Mouse (Mus musculus): ENCODE measurements around the gene Zfp704. TPM values are rescaled to one million over a fixed set of nuclear protein-coding genes. Genes with fewer than 3 reads are reported as not detected.

Gene Zfp704
- polyA plus RNA-seq, 1 experiment from 2014 or later = 12.6 TPM

GRCm38 (mm10) chr3:9608441-9608905, 1.4 kb downstream of the Zfp704 start:
- WGBS (ENCODE audit: missing documents) = 2% methylated on average over 16 of the region's 16 CpGs
- H3K27ac ChIP-seq = no peak overlapping the region
- H3K79me2 ChIP-seq (ENCODE audit: inconsistent target) = peaks cover 53% of the 10 kb centered on the region; the same call in 1 of the 2 replicates
- H3K4me3 ChIP-seq (ENCODE audit: inconsistent target) = peak overlapping the region; percentile 66
- no peaks in the 10 kb centered on the region for H3K36me3 ChIP-seq (ENCODE audit: inconsistent target)

GRCm38 (mm10) chr3:9607686-9608085, 2.2 kb downstream of the Zfp704 start:
- WGBS (ENCODE audit: missing documents) = 93% methylated on average over 5 of the region's 5 CpGs
- Histone ChIP-seq H3K79me2 (ENCODE audit: inconsistent target) (peaks cover 61% of the 10 kb centered on the region; the same call in 1 of the 2 replicates), H3K36me3 (ENCODE audit: inconsistent target) (no peaks in the 10 kb centered on the region), H3K27ac (no peak overlapping the region), H3K4me3 (ENCODE audit: inconsistent target) (peak overlapping the region; percentile 66; the same call in 1 of the 2 replicates)

GRCm38 (mm10) chr3:9605784-9606706, 3.8 kb downstream of the Zfp704 start:
- H3K27ac ChIP-seq = peak overlapping the region; percentile 4; the same call in 1 of the 2 replicates
- WGBS (ENCODE audit: missing documents) = 68% methylated on average over 10 of the region's 11 CpGs
- no peak overlapping the region for H3K4me3 ChIP-seq (ENCODE audit: inconsistent target)

GRCm38 (mm10) chr3:9604941-9605340, 4.9 kb downstream of the Zfp704 start:
- H3K36me3 ChIP-seq (ENCODE audit: inconsistent target) = no peaks in the 10 kb centered on the region
- H3K79me2 ChIP-seq (ENCODE audit: inconsistent target) = peaks cover 88% of the 10 kb centered on the region; the same call in 1 of the 2 replicates
- WGBS (ENCODE audit: missing documents) = 97% methylated on average over 7 of the region's 7 CpGs
- no peak overlapping the region for H3K27ac ChIP-seq
- H3K4me3 ChIP-seq (ENCODE audit: inconsistent target) = no peak overlapping the region

More at GRCm38 (mm10) chr3:9605784-9606706, 3.8 kb downstream of the Zfp704 start:
- no peaks in the 10 kb centered on the region for H3K36me3 ChIP-seq (ENCODE audit: inconsistent target)
- H3K79me2 ChIP-seq (ENCODE audit: inconsistent target) = peaks cover 77% of the 10 kb centered on the region; the same call in 1 of the 2 replicates

- peaks cover 99% of the 10 kb centered on the region; the same call in 1 of the 2 replicates for H3K79me2 ChIP-seq (ENCODE audit: inconsistent target)
- no peak overlapping the region for H3K27ac ChIP-seq
- WGBS (ENCODE audit: missing documents) = 95% methylated on average over 4 of the region's 4 CpGs
- H3K4me3 ChIP-seq (ENCODE audit: inconsistent target) = no peak overlapping the region
- H3K36me3 ChIP-seq (ENCODE audit: inconsistent target) = no peaks in the 10 kb centered on the region
These were observed 6.0 kb downstream of the Zfp704 start for GRCm38 (mm10) chr3:9603866-9604265.

GRCm38 (mm10) chr3:9600577-9600976, 9.3 kb downstream of the Zfp704 start:
- WGBS (ENCODE audit: missing documents) = 78% methylated on average over 6 of the region's 6 CpGs
- Histone ChIP-seq H3K4me3 (ENCODE audit: inconsistent target) (no peak overlapping the region), H3K27ac (no peak overlapping the region), H3K79me2 (ENCODE audit: inconsistent target) (peaks cover 100% of the 10 kb centered on the region; the same call in 1 of the 2 replicates), H3K36me3 (ENCODE audit: inconsistent target) (no peaks in the 10 kb centered on the region)

GRCm38 (mm10) chr3:9599738-9600410, 10.0 kb downstream of the Zfp704 start:
- 86% methylated on average over 10 of the region's 11 CpGs for WGBS (ENCODE audit: missing documents)
- Histone ChIP-seq H3K4me3 (ENCODE audit: inconsistent target) (no peak overlapping the region), H3K36me3 (ENCODE audit: inconsistent target) (no peaks in the 10 kb centered on the region), H3K27ac (no peak overlapping the region), H3K79me2 (ENCODE audit: inconsistent target) (peaks cover 94% of the 10 kb centered on the region; the same call in 1 of the 2 replicates)

GRCm38 (mm10) chr3:9598061-9598460, 11.8 kb downstream of the Zfp704 start:
- no peak overlapping the region for H3K4me3 ChIP-seq (ENCODE audit: inconsistent target)
- H3K36me3 ChIP-seq (ENCODE audit: inconsistent target) = no peaks in the 10 kb centered on the region
- 71% methylated on average over 3 of the region's 3 CpGs for WGBS (ENCODE audit: missing documents)
- H3K27ac ChIP-seq = no peak overlapping the region
- H3K79me2 ChIP-seq (ENCODE audit: inconsistent target) = peaks cover 94% of the 10 kb centered on the region; the same call in 1 of the 2 replicates

- Histone ChIP-seq H3K27ac (no peak overlapping the region), H3K36me3 (ENCODE audit: inconsistent target) (no peaks in the 10 kb centered on the region), H3K79me2 (ENCODE audit: inconsistent target) (peaks cover 94% of the 10 kb centered on the region; the same call in 1 of the 2 replicates), H3K4me3 (ENCODE audit: inconsistent target) (no peak overlapping the region)
- 57% methylated on average over 7 of the region's 7 CpGs for WGBS (ENCODE audit: missing documents)
These were observed 15.4 kb downstream of the Zfp704 start for GRCm38 (mm10) chr3:9594457-9594856.

- Histone ChIP-seq H3K27ac (no peak overlapping the region), H3K4me3 (ENCODE audit: inconsistent target) (no peak overlapping the region), H3K79me2 (ENCODE audit: inconsistent target) (peaks cover 94% of the 10 kb centered on the region; the same call in 1 of the 2 replicates), H3K36me3 (ENCODE audit: inconsistent target) (no peaks in the 10 kb centered on the region)
- 61% methylated on average over 2 of the region's 2 CpGs for WGBS (ENCODE audit: missing documents)
These were observed 16.1 kb downstream of the Zfp704 start for GRCm38 (mm10) chr3:9593832-9594231.

- no peak overlapping the region for H3K27ac ChIP-seq
- H3K4me3 ChIP-seq (ENCODE audit: inconsistent target) = no peak overlapping the region
- WGBS (ENCODE audit: missing documents) = 96% methylated on average over 8 of the region's 8 CpGs
- peaks cover 90% of the 10 kb centered on the region; the same call in 1 of the 2 replicates for H3K79me2 ChIP-seq (ENCODE audit: inconsistent target)
- H3K36me3 ChIP-seq (ENCODE audit: inconsistent target) = no peaks in the 10 kb centered on the region
These were observed 18.3 kb downstream of the Zfp704 start for GRCm38 (mm10) chr3:9591416-9592110.

- Histone ChIP-seq H3K4me3 (ENCODE audit: inconsistent target) (no peak overlapping the region), H3K27ac (no peak overlapping the region), H3K79me2 (ENCODE audit: inconsistent target) (peaks cover 95% of the 10 kb centered on the region; the same call in 1 of the 2 replicates), H3K36me3 (ENCODE audit: inconsistent target) (no peaks in the 10 kb centered on the region)
- 79% methylated on average over 4 of the region's 4 CpGs for WGBS (ENCODE audit: missing documents)
These were observed 21.2 kb downstream of the Zfp704 start for GRCm38 (mm10) chr3:9588635-9589034.

- WGBS (ENCODE audit: missing documents) = 56% methylated on average over 7 of the region's 7 CpGs
- Histone ChIP-seq H3K36me3 (ENCODE audit: inconsistent target) (no peaks in the 10 kb centered on the region), H3K4me3 (ENCODE audit: inconsistent target) (no peak overlapping the region), H3K27ac (no peak overlapping the region), H3K79me2 (ENCODE audit: inconsistent target) (peaks cover 95% of the 10 kb centered on the region; the same call in 1 of the 2 replicates)
These were observed 22.6 kb downstream of the Zfp704 start for GRCm38 (mm10) chr3:9587304-9587703.

GRCm38 (mm10) chr3:9583516-9583915, 26.4 kb downstream of the Zfp704 start:
- Histone ChIP-seq H3K27ac (no peak overlapping the region), H3K79me2 (ENCODE audit: inconsistent target) (peaks cover 98% of the 10 kb centered on the region; the same call in 1 of the 2 replicates), H3K36me3 (ENCODE audit: inconsistent target) (no peaks in the 10 kb centered on the region), H3K4me3 (ENCODE audit: inconsistent target) (no peak overlapping the region)
- WGBS (ENCODE audit: missing documents) = 78% methylated on average over 2 of the region's 2 CpGs
